Mouse (Mus musculus) heart, adult 18-20 months (tissue): Measurements from ENCODE around the gene Ip6k1. TPM values are rescaled to one million over a fixed set of nuclear protein-coding genes. Genes with fewer than 3 reads are reported as not detected.

Experiments used
- DNase-seq, 2 experiments: peaks; one replicate each; pipeline ENCODE4 v3.0.0; 2021 to 2022; ENCODE audit warnings: mixed read lengths in 1 of 2
- total RNA-seq, 2 experiments: library from RNA; stranded (reverse); gene quantifications; 2 replicates each; pipeline ENCODE4 v1.2.3; 2021

Ip6k1 gene
- total RNA-seq, 2 experiments from 2014 or later, result 30.4 to 32.0 TPM

- no peak for DNase-seq
Measured at GRCm38 (mm10) chr9:108058291-108058690, 56.0 kb downstream of the Ip6k1 start.

DNA sequence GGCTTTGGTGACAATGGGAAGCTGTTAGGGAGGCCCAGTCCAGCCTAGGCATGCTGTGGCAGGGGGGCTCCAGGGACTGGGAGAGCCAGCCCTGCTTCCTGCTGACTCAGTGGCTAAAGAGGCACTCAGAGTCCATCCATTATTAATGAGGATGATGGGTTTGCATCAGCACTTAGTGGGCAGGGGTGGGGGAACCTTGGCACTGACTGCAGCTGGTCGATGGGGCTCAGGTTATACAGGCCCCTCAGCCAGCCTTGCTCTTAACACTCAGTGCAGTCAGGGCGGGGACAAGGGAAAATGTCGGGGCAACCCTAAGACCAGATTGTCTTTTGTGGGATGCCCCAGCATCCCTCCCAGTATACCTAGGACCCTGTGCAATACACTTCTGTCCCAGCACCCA, 59.8 kb downstream of the Ip6k1 start:
- no peak for DNase-seq

DNA sequence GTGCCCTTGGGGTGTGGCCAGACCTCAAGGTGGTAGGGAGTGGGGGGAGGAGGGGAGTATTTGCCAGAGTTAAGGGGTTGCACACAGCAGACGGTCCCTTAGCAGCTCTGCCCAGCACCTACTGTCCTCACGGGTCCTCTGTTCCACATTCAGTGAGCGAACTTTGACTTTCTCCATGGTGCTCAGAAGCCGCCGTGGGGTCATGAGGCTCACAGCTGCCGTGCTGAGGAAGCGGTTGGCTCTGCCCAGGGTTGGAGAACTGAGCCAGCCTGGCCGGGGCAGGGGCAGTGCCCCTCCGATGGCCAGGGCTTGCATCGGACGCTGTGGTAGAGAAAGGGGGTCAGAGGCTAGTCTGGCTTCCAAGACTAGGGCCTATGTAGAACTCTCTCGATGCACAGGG, 61.1 kb downstream of the Ip6k1 start:
- DNase-seq, result no peak

- peak; percentile 58 to 75 for DNase-seq
Measured at GRCm38 (mm10) chr9:108065491-108066011, 63.2 kb downstream of the Ip6k1 start.

- DNase-seq, result no peak
Measured at GRCm38 (mm10) chr9:108067199-108067598, 64.9 kb downstream of the Ip6k1 start.

GRCm38 (mm10) chr9:108067900-108068299, 65.6 kb downstream of the Ip6k1 start:
- DNase-seq, result peak; percentile 86 to 94

DNA sequence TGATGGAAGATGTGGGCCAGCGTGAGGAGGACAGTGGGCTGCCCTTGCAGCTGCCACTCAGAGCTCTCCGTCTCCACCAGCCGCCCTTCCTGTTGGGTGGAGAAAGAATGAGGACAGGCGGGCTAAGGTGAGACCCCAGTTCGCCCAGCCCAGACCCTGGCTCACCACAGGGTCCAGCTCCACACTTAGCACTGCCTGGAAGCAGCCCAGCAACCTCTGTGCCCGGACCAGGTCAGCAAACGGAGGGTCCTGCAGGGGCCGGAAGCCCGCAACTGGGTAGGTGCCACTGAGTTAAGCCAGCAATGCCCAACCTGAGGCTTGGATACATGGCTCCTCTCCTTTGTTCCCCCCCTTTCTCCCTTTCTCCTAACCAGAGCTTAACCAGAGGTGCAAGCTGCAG, 66.7 kb downstream of the Ip6k1 start:
- no peak for DNase-seq

- DNase-seq, result no peak
Measured at GRCm38 (mm10) chr9:108069529-108069928, 67.2 kb downstream of the Ip6k1 start.

GRCm38 (mm10) chr9:108071801-108072200, 69.5 kb downstream of the Ip6k1 start:
- DNase-seq, result no peak

GRCm38 (mm10) chr9:108072481-108072924, 70.2 kb downstream of the Ip6k1 start:
- DNase-seq, result no peak

DNA sequence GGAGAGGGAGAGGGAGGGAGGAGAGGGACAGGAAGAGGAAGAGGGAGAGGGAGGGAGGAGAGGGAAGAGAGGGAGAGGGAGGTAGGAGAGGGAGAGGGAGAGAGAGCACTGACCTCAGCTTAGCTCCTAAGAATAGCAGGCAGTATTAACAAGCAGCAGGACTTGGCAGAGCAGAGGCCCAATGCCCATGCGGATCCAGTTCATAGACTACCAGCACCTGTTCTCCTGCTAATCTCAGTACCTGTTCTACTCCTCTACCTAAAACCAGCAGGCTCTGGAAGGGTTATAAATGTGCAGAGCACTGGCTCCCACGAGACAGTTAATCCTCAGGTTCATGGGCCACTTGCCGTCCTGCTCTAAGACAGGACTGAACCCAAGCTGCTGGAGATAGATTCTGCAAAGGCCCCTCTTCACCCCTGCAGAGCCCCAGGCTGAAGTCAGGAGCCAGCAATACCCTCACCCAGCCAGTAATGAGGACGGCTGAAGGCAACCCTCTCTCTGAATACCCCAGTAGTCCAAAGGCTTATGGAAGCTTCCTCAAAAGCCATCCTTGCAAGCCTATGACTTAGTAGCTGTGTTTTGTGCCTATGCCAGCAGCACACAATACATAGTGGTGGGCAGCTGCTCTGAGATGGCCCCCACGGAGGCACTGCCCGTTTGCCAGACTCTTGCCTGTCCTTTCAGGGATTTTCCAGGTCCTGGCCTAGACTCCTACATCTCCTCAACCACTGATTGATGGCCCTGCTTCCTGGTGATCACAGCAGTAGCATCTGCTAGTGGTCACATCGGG, 71.0 kb downstream of the Ip6k1 start:
- peak in 1 of 2 experiments; percentile 57 for DNase-seq

DNA sequence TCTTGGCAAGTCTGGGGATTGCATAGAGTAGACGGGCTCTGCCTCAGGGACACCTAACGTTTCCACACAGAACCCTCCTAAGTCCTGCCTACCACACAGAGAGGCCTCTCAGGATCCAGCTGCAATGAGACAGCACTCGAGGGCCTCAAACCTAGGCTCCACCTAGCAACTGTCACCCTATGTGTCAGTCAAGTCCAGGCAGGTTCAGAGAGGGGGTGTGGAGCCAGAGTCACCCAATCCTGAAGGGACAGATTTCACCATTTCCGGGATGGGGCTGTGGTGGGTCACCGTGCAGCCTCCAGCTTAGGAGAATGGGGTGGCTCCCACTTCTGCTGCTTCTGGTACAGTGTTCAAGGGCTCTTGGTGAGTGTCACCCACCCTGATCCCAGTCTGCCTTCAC, 77.9 kb downstream of the Ip6k1 start, which contains the start of gene Mst1:
Mst1 (plus strand) TSS at position 269 of the 400 bp plus-strand sequence.
- no peak for DNase-seq

DNA sequence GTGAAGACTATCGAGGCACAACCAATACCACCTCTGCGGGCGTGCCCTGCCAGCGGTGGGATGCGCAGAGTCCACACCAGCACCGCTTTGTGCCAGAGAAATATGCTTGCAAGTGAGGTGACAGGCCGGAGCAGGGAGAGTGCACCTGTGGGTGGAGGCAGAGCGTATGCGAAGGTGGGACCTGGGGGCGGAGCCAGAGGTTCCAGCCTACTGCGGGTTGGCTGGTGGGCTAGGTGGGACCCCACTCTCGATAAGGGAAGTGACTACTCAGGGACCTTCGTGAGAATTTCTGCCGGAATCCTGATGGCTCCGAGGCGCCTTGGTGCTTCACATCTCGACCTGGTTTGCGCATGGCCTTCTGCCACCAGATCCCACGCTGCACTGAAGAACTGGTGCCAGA, 80.2 kb downstream of the Ip6k1 start:
- no peak for DNase-seq

GRCm38 (mm10) chr9:108082988-108083431, 80.7 kb downstream of the Ip6k1 start, which contains the start of gene Rnf123:
TSS of gene Rnf123 (minus strand) at chr9:108083346.
- DNase-seq, result no peak

DNA sequence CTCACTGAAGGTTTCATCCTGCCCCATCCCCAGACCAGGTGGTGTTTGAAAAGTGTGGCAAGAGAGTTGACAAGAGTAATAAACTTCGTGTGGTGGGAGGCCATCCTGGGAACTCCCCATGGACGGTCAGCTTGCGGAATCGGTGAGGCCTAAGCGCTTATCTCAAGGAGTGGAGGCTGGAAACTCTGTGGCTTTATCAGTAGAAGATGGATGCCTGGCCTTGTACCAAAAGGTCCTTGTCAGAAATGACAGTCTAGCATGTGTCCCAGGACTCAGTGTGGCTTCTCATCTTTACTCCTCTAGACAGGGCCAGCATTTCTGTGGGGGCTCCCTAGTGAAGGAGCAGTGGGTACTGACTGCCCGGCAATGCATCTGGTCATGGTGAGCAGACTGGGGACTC, 81.3 kb downstream of the Ip6k1 start:
- no peak for DNase-seq

DNA sequence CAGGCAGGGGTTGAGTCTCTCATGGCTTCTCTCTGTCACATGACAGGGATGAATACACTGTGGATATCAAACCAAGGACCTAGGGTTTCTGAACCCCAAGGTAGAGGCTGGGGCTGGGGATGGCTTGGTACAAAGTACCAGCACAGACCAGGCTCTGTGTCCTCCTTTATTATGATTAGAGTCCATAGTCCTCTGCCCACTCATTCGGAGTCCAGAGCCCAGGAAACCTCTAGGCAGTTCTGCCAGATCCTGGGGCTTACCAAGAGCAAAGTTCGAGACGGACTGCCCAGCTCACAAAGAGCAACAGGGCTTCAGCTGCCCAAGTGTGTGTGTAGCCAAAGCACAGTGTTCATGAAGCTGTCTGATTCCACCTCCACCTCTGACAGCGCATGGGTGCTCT, 83.0 kb downstream of the Ip6k1 start:
- DNase-seq, result no peak

DNA sequence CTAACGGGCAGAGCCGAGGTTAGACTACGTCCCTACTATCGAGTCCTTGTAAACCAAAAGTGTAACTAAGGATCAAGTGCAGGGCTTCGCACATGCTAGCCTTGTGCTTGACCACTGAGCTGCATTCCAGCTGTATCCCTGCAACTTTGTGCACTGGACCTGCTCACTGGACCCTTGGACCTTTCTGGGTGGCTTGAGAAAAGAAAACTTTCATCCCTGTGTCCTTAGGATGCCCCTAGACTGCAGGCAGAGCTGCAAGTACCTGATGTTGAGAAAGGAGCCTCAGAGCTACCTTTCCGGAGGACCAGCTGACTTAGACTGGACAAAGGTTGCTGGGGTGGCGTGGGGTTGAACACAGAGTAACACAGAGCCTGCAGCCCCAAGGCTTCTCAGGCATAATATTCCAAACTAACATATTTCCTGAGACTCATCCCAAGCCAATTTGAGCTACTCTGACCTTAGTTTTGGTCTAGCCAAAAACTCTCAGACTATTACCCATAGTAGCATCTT, 88.4 kb downstream of the Ip6k1 start:
- no peak for DNase-seq

DNA sequence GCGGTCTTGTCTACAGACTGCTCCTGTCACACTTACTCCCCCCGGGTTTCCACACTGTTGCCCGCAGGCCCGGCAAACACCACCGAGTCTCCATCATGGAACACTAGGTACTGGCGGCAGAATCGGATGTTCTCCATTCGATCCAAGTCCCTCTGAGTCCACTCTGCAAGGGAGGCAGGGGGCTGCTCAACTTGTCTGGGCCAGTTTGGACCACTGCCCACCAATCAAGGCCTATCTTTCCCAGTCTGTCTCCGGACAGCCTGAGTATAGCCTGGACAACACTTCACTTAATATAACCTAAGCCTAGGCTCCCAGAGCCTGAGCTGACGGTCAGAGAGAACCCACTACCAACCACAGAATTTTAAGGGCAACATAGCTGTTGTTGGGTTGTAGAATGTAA, 91.3 kb downstream of the Ip6k1 start:
- no peak for DNase-seq

- peak; percentile 96 for DNase-seq
Measured at GRCm38 (mm10) chr9:108094184-108094941, 92.1 kb downstream of the Ip6k1 start, which contains the start of gene Apeh. TSS of gene Apeh (minus strand) at chr9:108094606.

- DNase-seq, result peak; percentile 34 to 57
Measured at GRCm38 (mm10) chr9:108094998-108095411, 92.7 kb downstream of the Ip6k1 start.

DNA sequence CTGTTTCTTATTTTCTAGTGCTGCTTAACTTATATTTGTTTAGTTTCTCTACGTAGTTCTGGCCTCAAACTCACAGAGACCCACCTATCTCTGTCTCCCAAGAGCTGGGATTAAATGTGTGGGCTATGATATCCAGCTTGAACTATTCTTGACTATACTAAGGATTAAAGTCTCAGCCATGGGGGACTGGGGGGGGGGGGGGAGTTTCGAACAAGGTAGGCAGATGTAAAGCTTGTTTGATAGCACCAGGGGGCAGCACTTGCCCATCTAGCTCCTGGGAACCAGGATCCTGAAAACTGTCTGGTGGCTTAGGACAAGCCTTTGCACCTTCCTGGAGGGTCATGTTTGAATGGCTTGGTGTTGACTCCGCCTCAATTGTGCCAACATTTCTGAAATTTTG, 93.2 kb downstream of the Ip6k1 start:
- DNase-seq, result peak; percentile 66 to 76

- DNase-seq, result no peak
Measured at GRCm38 (mm10) chr9:108095949-108096712, 93.8 kb downstream of the Ip6k1 start.
